Mouse (Mus musculus) heart, embryonic 12.5 days (tissue): ENCODE data around the gene Ctdsp1. TPM values are rescaled to one million over a fixed set of nuclear protein-coding genes. Genes with fewer than 3 reads are reported as not detected.

Experiments used
- ATAC-seq: fragments of 200-750 bp; cut with Nextera tagmentation; 2 replicates; pipeline ENCODE4 v1.8.0; 2017; ENCODE audit warnings: moderate TSS enrichment, moderate library complexity; ENCODE audit not compliant: insufficient number of reproducible peaks, low FRiP score
- H3K27ac ChIP-seq: fragments of 300-500 bp; sonication (generic); 2 replicates; pipeline ENCODE4 v1.5.1; 2016; ENCODE audit warnings: mild to moderate bottlenecking, moderate library complexity; ENCODE audit not compliant: poor library complexity, severe bottlenecking
- H3K27me3 ChIP-seq: fragments of 300-500 bp; sonication (generic); replicated peaks from 2 replicates; pipeline ENCODE4 v1.6.1; 2016; ENCODE audit warnings: mild to moderate bottlenecking, moderate library complexity
- H3K36me3 ChIP-seq: fragments of 300-500 bp; sonication (generic); 2 replicates; pipeline ENCODE4 v1.6.1; 2016; ENCODE audit warnings: mild to moderate bottlenecking, moderate library complexity
- H3K4me1 ChIP-seq: fragments of 300-500 bp; sonication (generic); replicated peaks from 2 replicates; pipeline ENCODE4 v1.6.1; 2016; ENCODE audit warnings: mild to moderate bottlenecking
- H3K4me2 ChIP-seq: fragments of 300-500 bp; sonication (generic); 2 replicates; pipeline ENCODE4 v1.6.1; 2016; ENCODE audit warnings: mild to moderate bottlenecking, moderate library complexity
- H3K4me3 ChIP-seq: fragments of 300-500 bp; sonication (generic); 2 replicates; pipeline ENCODE4 v1.5.1; 2016; ENCODE audit warnings: mild to moderate bottlenecking
- H3K9ac ChIP-seq: fragments of 300-500 bp; sonication (generic); 2 replicates; pipeline ENCODE4 v1.6.1; 2016; ENCODE audit warnings: mild to moderate bottlenecking, moderate library complexity
- H3K9me3 ChIP-seq: fragments of 300-500 bp; sonication (generic); replicated peaks from 2 replicates; pipeline ENCODE4 v1.6.1; 2016; ENCODE audit warnings: mild to moderate bottlenecking, moderate library complexity
- WGBS: fragments of 180-500 bp; shearing (Covaris S2); methylation state at CpG from one replicate; pipeline ENCODE4 v1.1.7; 2016; 5-methylcytosine and 5-hydroxymethylcytosine counted together
- polyA plus RNA-seq: library from polyadenylated mRNA; unstranded; fragments of >200 nt; fragmentation: Nextera tagmentation; extraction: Ambion mirVana; gene quantifications from 2 replicates; pipeline ENCODE4 v1.2.1, GENCODE M21; 2016

The Ctdsp1 gene
- 54.5 and 55.9 TPM in 2 replicates for polyA plus RNA-seq

DNA sequence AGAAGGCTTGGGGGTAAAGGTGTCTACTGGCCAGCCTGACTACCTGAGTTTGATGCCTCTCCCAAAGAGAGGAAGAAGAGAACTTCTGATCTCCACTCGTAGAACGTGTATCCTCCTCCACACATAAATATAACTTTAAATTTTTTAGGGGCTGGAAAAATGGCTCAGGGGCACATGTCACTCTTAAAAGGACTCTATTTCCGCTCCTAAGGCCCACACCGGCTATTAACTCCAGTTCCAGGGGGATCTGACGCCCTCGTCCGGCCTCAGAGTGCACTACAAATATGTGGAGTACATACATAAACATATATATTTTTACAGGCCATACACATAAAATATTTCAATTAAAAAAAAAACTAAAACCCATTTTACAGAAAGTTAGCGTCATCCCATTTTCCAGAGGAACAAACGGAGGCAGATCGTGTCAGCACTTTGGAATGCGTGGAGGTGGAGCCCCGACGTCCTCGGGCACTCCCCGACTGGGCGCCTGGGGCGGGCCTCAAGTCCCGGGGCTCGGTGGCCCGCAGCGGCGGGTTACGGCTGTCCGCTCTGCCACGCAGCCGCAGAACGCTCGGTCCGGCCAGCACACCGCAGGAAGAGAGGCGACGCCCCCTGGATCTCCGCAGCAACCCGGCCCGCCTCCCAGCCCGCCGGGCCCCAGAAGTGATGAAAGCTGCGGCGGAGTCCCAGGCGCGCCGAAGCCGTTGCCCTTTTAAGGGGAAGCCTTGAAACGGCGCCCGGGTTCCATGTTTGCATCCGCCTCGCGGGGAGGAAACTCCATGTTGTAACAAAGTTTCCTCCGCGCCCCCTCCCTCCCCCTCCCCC, at the start of gene Ctdsp1:
Ctdsp1 (plus strand) TSS at position 586 of the 825 bp plus-strand sequence.
- Histone ChIP-seq H3K36me3 (peaks cover 26% of the 10 kb centered on the region), H3K4me1 (peaks cover 48% of the 10 kb centered on the region), H3K4me2 (peak within 1 kb of the TSS; percentile 99), H3K27ac (peak within 1 kb of the TSS; percentile 100), H3K27me3 (no peaks in the 10 kb centered on the region), H3K9ac (peak within 1 kb of the TSS; percentile 100), H3K9me3 (no peaks in the 10 kb centered on the region), H3K4me3 (peak within 1 kb of the TSS; percentile 98)
- peak; percentile 76 for ATAC-seq
- WGBS: 4% methylated on average over 49 of the region's 51 CpGs

DNA sequence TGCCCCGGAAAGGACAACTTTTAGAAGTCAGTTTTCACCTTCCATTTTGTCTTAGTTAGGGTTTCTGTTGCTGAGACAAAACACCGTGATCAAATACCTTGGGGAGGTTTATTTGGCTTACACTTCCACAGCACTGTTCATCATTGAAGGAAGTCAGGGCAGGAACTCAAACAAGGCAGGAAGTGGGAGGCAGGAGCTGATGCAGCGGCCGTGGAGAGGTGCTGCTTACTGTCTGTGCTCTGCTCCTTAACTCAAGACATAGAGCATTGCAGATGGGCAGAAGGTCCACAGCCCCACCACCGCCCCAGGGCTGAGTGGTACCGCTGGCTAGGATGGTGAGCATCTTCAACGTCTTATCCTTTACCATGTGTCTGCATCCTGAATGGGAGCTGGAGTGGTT, 49.4 kb upstream of the Ctdsp1 start:
- no peaks in the 10 kb centered on the region for H3K9me3 ChIP-seq
- no peak for ATAC-seq
- WGBS: 78% methylated on average over 7 of the region's 7 CpGs
- H3K36me3 ChIP-seq: no peaks in the 10 kb centered on the region
- peaks cover 30% of the 10 kb centered on the region for H3K4me1 ChIP-seq
- no peak overlapping the region for H3K4me3 ChIP-seq
- H3K27ac ChIP-seq: no peak overlapping the region
- no peaks in the 10 kb centered on the region for H3K27me3 ChIP-seq
- no peak overlapping the region for H3K9ac ChIP-seq
- no peak overlapping the region for H3K4me2 ChIP-seq

DNA sequence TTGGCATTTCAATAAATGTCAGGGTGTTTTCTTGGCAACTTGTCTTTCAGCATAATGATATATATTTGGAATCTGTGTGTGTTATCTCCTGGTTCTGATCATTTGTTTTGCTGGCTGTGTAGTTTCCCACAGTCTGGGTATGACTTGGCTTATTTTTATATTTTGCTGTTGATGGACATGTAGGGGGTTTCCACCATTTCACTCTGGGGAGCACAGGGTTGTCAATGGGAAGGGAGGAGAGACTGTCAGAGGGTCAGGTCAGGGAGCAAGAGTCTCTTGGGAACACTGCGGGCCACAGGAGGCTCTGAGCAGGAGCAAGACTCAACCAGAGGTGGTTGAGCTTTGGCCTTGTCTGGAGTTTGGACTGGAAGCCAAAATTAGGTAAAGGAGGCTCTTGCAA, 49.0 kb upstream of the Ctdsp1 start:
- Histone ChIP-seq H3K36me3 (peaks cover under 1% of the 10 kb centered on the region), H3K4me1 (peaks cover 25% of the 10 kb centered on the region), H3K27me3 (no peaks in the 10 kb centered on the region), H3K4me2 (no peak overlapping the region), H3K27ac (no peak overlapping the region), H3K9ac (no peak overlapping the region), H3K4me3 (no peak overlapping the region), H3K9me3 (no peaks in the 10 kb centered on the region)
- no peak for ATAC-seq
- 87% methylated on average over 1 of the region's 1 CpGs for WGBS

DNA sequence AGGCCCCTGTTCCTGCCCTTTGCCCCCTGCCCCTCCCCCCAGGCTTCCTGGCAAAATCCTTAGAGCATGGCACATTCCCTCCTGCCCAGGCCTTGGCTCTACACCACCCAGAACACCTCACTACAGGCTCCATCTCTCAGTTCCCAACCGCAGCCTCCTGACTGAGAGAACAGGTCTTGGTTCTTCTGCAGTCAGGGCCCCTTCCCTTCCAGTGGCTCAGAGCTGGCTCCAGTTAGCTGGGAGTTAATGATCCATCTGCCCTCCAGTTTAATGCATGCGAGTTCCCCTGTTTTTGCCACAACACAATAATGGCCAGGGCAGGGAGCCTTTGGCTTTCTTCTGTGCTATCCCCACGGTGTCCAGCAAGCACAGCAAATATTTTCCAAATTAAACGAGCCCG, 48.1 kb upstream of the Ctdsp1 start:
- no peaks in the 10 kb centered on the region for H3K9me3 ChIP-seq
- peaks cover 8% of the 10 kb centered on the region for H3K36me3 ChIP-seq
- H3K9ac ChIP-seq: 0 out of 2 replicates have a peak overlapping the region, but pooled peaks have one; percentile 24
- no peak overlapping the region for H3K4me3 ChIP-seq
- H3K27me3 ChIP-seq: no peaks in the 10 kb centered on the region
- H3K4me2 ChIP-seq: no peak overlapping the region
- no peak for ATAC-seq
- 77% methylated on average over 5 of the region's 5 CpGs for WGBS
- peaks cover 17% of the 10 kb centered on the region for H3K4me1 ChIP-seq
- H3K27ac ChIP-seq: no peak overlapping the region

DNA sequence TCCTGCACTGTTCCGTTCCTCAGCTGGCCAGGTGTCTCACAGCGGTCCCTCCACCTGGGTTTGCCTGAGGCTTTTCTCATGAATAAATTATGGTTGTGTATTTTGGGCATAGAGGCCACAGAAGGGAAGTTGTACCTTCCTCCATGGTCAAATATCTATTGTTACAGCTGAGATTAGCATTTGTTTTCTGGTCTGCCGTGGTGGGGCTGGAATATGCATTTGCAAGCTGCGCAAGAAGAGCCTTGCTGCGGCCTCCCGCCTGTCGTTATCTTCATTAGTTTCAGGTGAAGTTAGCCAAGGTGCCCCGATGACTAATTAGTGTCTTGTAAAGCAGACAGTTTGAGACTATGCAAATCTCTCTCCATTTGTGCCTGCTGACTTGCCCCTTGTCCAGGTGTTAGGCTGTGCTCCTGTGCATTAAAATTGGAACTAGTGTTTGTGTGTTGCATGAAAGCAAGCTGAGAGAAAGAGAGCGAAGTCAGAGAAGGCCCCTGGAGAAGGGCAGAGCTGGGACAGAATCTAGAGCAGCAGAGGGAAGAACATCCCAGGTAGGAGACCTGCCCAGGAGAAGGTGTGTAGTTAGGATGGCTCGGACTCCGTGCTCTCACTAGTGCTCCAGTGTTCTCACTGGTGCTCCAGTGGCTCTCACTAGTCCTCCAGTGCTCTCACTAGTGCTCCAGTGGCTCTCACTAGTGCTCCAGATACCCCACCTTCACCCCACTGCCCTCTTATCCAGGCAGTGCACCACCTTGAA, 47.0 kb upstream of the Ctdsp1 start:
- no peak overlapping the region for H3K9ac ChIP-seq
- peaks cover 20% of the 10 kb centered on the region for H3K36me3 ChIP-seq
- H3K27ac ChIP-seq: no peak overlapping the region
- 81% methylated on average over 11 of the region's 11 CpGs for WGBS
- H3K9me3 ChIP-seq: no peaks in the 10 kb centered on the region
- no peaks in the 10 kb centered on the region for H3K27me3 ChIP-seq
- no peak overlapping the region for H3K4me2 ChIP-seq
- H3K4me1 ChIP-seq: 0 out of 2 replicates have a peak, but pooled peaks cover 11% of the 10 kb centered on the region
- no peak for ATAC-seq
- no peak overlapping the region for H3K4me3 ChIP-seq

DNA sequence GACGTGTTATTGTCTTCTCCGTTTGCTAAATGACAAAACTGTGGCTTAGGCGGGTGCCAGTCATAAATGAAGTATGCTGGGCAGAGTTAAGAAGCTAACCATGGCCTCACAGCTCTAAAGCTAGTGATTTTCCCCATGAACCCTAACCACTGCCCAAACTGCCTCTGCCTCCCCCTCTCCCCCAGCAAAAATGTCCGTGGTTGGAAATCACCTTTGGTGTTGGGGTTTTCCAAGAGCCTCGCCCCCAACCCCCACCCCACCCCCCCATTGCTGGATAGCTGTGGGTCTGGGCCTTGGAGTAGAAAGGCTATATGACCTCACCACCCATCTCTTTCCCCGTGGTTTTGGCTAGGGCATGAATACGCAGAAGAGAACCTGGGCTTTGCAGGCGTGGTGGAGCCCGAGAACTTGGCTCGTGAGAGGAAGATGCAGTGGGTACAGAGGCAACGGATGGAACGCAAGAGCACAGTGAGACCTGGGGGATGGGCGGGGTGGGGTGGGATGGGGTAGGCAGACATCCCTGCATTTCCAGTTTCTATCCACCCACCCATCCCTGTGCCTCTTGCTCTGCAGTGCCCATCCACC, 40.0 kb upstream of the Ctdsp1 start:
- no peak overlapping the region for H3K9ac ChIP-seq
- H3K4me3 ChIP-seq: no peak overlapping the region
- ATAC-seq: no peak
- no peaks in the 10 kb centered on the region for H3K9me3 ChIP-seq
- H3K36me3 ChIP-seq: peaks cover 63% of the 10 kb centered on the region
- H3K4me1 ChIP-seq: peaks cover 15% of the 10 kb centered on the region
- H3K4me2 ChIP-seq: no peak overlapping the region
- H3K27ac ChIP-seq: no peak overlapping the region
- H3K27me3 ChIP-seq: no peaks in the 10 kb centered on the region
- WGBS: 90% methylated on average over 13 of the region's 13 CpGs

DNA sequence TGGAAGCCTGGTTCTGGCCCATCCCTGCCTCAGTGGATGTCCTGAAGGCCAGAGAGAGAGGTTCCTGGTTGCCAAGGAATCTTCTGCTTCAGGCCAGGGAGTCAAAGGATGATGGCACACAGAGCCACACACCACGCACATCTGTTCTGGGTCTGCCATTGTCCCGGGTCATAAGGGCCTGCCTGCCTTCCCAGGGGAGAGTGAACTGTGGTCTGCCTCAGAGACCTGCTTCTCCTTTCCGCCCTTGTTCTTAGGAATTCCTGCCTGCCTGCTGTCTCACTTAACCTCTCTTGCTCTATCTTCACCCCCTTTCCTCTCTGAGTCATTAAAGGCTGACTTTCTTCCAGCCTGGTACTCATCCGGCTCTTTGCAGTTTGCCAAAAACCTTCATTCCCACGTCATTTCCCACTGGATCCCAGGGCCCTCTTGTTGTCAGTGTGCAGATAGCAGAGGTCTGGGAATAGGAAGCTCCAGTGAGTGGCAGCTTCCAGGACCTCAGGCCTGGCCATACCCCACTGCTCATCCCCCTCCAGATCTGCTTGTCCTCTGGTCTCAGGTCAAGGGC, 38.7 kb upstream of the Ctdsp1 start:
- Histone ChIP-seq H3K9ac (no peak overlapping the region), H3K9me3 (no peaks in the 10 kb centered on the region), H3K27me3 (no peaks in the 10 kb centered on the region), H3K4me3 (no peak overlapping the region), H3K4me2 (no peak overlapping the region), H3K27ac (peak overlapping the region; percentile 52), H3K4me1 (peaks cover 15% of the 10 kb centered on the region), H3K36me3 (peaks cover 59% of the 10 kb centered on the region)
- ATAC-seq: peak; percentile 56
- WGBS: 42% methylated on average over 5 of the region's 5 CpGs

DNA sequence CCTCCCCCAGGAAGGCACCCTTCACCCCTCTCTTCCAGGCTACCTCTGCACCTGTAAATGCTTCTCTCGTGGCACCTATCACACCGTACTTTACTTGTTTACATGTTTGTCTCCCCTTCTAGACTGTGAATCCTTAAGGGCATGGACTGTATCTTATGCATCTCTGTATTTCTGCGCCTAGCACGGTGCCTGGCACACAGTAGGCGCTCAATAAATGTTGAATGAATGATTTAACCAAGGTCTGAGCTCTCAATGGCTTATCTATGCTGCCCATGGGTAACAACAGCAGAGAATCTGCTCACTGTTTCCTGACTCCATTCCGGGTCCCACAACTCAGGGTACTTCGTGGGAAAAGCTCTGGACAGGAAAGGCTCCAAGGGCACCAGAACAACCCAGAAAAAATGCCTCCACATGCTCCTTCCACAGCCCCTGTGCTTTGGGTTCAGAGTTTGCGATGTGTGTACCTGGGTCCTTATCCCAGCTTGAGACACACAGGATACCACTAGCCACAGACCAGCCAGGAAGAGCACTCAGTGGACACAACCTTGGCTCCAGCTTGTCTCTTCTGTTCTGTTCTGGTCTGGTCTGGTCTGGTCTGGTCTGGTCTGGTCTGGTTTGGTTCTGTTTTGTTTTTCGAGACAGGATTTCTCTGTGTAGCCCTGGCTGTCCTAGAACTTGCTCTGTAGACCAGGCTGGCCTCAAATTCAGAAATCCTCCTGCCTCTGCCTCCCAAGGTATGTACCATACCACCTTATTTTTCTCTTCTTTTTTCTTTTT, 37.7 kb upstream of the Ctdsp1 start:
- no peaks in the 10 kb centered on the region for H3K27me3 ChIP-seq
- 0 out of 2 replicates have a peak overlapping the region, but pooled peaks have one; percentile 52 for H3K27ac ChIP-seq
- WGBS: 81% methylated on average over 9 of the region's 9 CpGs
- H3K4me2 ChIP-seq: no peak overlapping the region
- no peak overlapping the region for H3K9ac ChIP-seq
- peaks cover 50% of the 10 kb centered on the region for H3K36me3 ChIP-seq
- no peaks in the 10 kb centered on the region for H3K9me3 ChIP-seq
- peaks cover 15% of the 10 kb centered on the region for H3K4me1 ChIP-seq
- H3K4me3 ChIP-seq: no peak overlapping the region
- ATAC-seq: no peak

DNA sequence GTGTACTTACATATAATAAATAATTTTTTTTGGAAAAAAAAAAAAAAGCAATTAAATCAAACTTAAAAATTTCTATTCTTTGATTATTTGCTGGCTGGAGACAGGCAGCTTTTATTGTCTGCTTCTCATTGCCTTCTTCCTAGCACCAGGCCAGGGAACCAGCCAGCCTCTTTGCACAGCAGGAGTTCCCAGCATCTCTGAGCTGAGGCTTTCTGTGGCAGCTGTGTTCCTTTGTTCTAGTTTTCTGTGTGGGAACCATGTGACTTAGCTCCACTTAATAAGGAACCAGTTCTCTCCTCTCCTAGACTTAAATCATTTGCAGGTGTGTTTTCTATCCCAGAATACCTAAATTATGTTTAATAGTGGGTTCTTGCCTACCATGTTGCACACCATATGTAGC, 33.8 kb upstream of the Ctdsp1 start:
- Histone ChIP-seq H3K27ac (no peak overlapping the region), H3K9me3 (no peaks in the 10 kb centered on the region), H3K9ac (no peak overlapping the region), H3K36me3 (peaks cover 14% of the 10 kb centered on the region), H3K4me3 (no peak overlapping the region), H3K4me2 (no peak overlapping the region), H3K4me1 (peaks cover 7% of the 10 kb centered on the region), H3K27me3 (no peaks in the 10 kb centered on the region)
- ATAC-seq: no peak

DNA sequence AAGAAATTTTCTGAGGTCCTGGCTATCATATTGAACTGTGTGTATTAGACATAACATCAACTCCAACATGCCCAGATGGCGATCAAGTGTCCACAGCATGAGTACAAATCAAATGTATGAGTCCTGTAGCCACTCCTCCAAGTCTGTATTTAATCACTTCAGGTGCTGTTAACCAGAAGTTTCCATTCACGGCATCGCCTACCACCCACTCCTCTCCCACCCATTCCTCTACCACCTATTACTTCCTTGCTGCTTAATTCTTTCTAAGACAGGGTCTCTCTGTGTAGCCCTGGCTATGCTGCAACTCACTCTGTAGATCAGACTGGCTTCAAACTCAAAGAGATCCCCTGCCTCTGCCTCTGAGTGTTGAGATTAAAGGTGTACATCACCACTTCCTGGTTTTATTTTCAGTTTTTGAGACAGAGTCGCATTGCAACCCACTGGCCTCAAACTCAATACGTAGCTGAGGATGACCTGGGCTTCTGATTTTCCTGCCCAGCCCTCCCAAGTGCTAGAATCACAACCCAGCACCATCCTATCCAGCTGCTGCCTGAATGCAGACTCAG, 31.3 kb upstream of the Ctdsp1 start:
- 81% methylated on average over 5 of the region's 5 CpGs for WGBS
- no peak overlapping the region for H3K27ac ChIP-seq

More for the DNA sequence above, 31.3 kb upstream of the Ctdsp1 start:
- Histone ChIP-seq H3K27me3 (no peaks in the 10 kb centered on the region), H3K36me3 (no peaks in the 10 kb centered on the region), H3K4me3 (no peak overlapping the region), H3K4me1 (no peaks in the 10 kb centered on the region; the same call in none of the 2 replicates), H3K9ac (no peak overlapping the region), H3K9me3 (no peaks in the 10 kb centered on the region), H3K4me2 (no peak overlapping the region)
- no peak for ATAC-seq
